Mouse (Mus musculus) testis, postnatal 14 days (tissue): Measurements from ENCODE around the gene Fam107a.
"Not testable (repeated sequence)": the region's sequence is repeated elsewhere in the genome, so short reads cannot be mapped to it uniquely, and the experiment has no call there.

ENCODE experiments used
- DNase-seq: peaks from one replicate; pipeline ENCODE4 v3.0.0; 2021; ENCODE audit warnings: low spot score

Gene Fam107a

DNA sequence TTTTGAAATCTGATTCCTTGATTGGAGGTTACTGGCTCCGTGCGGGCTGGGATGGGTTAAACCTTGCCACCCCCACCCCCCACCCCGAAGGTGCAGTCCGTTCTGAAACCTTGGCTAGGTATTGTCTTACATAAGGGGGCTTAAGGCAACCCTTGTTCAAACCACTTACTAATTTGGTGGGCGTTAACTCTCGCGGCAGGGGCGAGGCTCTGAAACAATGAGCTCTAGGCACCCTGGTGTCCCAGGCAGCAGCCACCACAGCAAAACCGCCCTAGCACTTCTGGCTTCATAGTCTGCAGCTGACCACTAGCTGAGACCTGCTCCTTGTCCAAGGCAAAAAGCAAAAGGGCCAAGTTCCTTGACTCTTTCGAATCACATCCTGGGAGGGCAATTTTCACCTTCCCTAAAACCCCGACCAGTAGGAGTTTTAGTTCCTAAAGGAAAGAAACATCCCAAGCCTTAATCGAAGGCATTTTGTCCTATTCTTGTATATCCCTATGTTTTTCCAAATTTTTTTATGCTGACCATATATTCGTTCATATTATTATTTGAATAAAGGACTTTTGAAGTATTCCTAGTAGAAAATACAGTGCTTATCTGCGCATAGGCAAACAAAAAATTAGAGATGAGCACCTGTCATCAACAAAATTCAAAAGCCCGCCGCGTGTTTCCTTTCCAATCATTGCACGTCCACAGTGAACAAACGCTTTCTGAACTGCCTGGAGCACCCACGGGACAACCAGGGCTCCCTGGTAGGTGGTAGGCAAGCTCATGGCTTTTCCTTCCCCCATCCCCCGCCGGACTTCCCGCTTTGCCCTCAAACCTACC lies 1.2 kb downstream of the Fam107a start:
- DNase-seq = no peak

DNA sequence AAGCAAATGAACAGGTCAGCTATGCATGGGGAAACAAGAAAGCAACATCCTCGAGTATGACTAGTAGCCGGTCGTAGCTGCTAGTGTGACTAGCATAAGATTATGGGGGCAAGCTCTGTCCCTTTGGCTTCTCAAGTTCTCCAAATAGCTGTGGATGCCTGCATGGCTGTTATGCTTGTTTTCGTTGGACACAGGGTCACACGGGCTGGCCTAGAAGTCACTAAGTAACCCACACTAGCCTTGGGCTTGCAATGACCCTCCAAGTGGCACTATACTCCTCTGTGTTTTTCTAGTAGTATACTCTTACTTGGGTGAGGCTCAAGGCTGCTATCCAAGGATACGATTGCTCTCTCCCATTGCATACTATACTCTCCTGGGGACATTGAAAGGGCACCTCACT lies 2.7 kb downstream of the Fam107a start:
- no peak for DNase-seq

- no peak for DNase-seq
Measured at GRCm38 (mm10) chr14:8314536-8314935, 3.3 kb downstream of the Fam107a start.

- no peak for DNase-seq
Measured at GRCm38 (mm10) chr14:8313877-8314276, 3.9 kb downstream of the Fam107a start.

DNA sequence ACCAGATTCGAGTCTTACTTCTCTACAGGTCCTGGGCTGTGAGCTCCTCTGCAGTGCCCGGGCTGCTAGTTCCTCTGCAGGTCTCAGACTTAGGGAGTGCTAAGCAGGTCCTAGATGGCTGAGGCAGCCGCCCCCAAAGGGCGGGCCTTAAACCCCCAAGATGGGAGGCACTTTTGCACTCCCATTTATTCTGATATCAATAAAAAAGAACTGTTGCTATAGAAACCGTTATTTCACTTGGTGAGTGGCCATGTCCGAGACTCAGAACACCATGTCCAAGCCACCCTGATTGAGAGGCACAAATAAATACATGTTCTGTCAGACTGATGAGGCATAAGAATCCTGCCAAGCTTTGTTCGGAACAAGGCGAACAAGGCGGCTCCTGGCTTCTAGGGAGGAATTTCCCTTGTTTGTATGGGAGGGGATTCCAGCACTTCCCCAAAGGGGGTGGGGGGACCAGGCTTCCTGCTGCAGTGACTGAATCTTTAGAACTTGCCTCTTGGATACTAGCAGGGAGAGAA lies 8.1 kb downstream of the Fam107a start:
- peak; percentile 49 for DNase-seq

- no peak for DNase-seq
Measured at GRCm38 (mm10) chr14:8308650-8309049, 9.2 kb downstream of the Fam107a start.

- no peak for DNase-seq
Measured at GRCm38 (mm10) chr14:8306884-8307283, 10.9 kb downstream of the Fam107a start.

DNA sequence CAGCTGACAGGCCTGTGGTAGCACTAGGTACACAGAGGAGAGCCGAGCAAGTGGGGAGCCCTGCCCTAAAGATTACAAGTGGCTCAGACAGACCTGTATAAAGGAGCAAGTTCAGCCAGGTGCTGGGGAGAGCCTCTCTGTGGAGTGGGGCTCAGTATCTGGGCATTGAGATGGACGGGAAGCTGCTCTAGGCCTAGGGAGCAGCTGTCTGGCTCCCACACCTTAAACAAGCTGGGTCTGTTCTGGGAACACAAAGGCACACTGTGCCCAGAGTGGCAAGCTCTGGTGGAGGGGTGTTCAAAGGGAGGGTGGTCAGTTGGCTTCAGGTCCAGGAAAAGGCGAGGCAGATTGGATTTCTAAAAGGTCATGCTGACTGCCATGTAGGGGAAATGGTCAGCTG lies 12.8 kb downstream of the Fam107a start:
- DNase-seq = no peak

DNA sequence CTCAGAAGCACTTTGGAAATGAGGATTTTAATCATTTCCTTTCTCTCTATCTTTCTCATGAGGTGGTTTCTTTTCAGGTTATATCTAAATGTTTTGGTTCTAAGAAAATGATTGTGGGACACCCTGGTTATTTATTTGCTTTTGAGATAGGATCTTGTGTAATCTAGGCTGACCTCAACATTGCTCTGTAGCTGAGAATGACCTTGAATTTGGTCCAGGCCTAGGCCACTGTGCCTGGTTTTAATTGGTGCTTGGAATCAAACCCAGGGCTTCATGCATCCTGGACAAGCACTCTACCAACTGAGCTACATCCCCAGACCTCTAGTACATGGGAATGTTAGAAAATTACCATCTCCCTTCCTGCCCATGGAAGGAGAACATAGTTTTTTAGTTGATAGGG lies 13.7 kb downstream of the Fam107a start:
- DNase-seq = no peak

DNA sequence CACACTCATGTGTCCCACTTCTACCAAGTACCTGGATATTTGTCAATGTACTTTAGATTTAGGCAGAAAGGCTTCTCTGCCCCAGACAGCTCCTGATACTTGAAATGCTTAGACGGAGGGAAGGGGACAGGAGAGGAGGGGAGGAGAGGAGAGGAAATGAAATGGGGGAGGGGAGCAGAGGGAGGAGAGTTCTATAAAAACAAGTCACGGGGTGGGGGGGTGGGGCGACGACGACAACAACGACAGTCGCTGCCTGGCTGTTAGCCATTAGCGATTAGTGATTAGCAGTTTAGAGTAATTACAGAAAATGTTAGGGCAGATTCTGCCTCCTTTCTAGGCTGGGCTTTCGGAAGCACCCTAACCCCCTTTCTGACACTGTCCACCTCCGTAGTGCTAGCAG lies 15.1 kb downstream of the Fam107a start:
- DNase-seq = no peak

GRCm38 (mm10) chr14:8300281-8300680 lies 17.5 kb downstream of the Fam107a start:
- no peak for DNase-seq

DNA sequence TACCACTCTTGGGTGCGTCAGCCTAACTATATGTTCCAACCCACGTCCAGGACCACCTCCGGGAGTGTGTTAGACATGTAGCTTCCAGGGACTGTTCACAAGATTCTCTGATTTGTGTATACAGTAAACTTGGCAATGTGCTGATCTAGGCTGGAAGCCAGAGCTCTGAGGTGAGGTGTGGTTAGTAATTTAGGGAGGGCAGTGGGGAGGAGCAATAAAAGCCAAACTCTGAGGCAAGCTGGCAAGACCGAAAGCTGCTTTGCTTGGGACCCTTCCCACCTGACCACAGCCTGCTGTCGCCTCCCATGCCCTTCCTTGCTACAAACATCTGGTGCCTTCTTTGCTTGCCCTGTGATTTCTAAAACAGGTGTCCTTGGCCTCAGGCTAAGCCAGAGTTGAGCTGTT lies 19.9 kb downstream of the Fam107a start:
- DNase-seq = no peak

GRCm38 (mm10) chr14:8294257-8294656 lies 23.6 kb downstream of the Fam107a start:
- DNase-seq = no peak

DNA sequence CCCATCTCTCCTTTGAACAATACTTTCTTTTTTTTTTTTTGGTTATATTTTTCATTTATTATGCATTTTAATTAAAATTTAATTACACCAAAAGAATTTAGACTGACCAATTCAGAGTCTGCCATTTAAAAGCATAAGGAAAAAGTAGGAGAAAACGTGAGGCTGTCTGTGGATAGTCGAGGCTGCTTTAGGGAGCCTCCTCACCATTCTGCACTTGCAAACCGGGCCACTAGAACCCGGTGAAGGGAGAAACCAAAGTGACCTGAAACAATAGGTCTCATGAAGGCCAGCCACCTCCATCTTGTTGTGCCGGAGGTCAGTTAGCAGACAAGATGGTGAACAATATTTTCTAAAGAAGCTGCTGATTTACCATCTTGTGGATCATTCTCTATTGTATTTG lies 31.2 kb downstream of the Fam107a start:
- peak; percentile 58 for DNase-seq

DNA sequence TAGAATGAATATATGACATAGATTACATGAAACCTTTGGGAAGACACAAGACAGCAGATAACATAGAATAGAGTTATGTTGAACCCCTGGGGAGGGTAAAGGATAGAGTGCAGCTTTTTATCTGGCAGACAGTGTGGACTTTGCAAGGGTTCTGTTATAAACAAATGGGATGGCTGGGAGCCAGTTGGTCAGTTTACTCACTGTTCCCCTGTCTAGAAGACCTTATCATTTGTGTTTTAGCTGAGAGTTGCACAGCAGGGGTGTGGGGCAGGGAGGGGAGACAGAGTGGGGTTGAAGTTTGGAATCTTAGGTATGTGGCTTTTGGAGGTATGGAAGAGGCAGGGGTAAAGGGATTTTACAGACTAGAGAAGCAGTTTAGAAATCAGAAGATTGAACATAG lies 34.0 kb downstream of the Fam107a start:
- no peak for DNase-seq

- DNase-seq = not testable (repeated sequence)
Measured at GRCm38 (mm10) chr14:8271281-8271680, 46.5 kb downstream of the Fam107a start.

- no peak for DNase-seq
Measured at GRCm38 (mm10) chr14:8264378-8264777, 53.4 kb downstream of the Fam107a start.

- DNase-seq = no peak
Measured at GRCm38 (mm10) chr14:8262242-8262641, 55.6 kb downstream of the Fam107a start.

DNA sequence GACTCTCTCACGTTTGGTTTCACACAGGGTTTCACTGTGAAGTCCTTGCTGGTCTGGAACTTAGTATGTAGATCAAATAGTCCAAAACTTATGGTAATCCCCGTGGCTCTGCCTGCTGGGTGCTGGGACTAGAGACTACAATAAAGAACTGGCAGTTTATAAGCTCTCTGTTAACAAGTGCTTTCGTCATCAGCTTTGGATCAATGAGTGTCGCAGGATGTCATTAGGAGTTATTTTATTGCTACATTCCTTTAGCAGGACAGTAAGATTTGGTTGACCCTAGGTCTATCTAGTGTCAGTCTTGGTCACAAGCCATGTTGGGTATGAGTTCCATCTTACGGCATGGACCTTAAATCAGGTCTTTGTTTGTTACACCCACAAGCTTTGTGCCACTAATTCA lies 57.6 kb downstream of the Fam107a start:
- no peak for DNase-seq

GRCm38 (mm10) chr14:8259166-8259565 lies 58.7 kb downstream of the Fam107a start, which contains the start of gene Acox2:
Acox2 (minus strand) TSS chr14:8259353.
- DNase-seq = no peak

- no peak for DNase-seq
Measured at GRCm38 (mm10) chr14:8258752-8259151, 59.1 kb downstream of the Fam107a start.

DNA sequence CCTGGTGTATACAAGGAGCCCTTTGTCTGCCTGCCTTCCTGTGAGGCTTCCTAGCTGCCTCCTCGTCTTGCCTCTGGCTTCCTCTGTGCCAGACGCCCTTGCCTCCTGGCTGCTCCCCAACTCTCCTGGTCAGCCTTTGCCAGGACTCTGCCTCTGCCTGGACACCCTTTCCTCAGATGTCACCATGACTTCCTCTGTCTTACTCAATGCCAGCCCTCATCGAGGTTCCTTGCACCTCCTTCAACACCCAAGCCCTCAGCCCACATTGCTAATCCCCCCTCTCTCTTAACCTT lies 59.5 kb downstream of the Fam107a start:
- peak; percentile 25 for DNase-seq

DNA sequence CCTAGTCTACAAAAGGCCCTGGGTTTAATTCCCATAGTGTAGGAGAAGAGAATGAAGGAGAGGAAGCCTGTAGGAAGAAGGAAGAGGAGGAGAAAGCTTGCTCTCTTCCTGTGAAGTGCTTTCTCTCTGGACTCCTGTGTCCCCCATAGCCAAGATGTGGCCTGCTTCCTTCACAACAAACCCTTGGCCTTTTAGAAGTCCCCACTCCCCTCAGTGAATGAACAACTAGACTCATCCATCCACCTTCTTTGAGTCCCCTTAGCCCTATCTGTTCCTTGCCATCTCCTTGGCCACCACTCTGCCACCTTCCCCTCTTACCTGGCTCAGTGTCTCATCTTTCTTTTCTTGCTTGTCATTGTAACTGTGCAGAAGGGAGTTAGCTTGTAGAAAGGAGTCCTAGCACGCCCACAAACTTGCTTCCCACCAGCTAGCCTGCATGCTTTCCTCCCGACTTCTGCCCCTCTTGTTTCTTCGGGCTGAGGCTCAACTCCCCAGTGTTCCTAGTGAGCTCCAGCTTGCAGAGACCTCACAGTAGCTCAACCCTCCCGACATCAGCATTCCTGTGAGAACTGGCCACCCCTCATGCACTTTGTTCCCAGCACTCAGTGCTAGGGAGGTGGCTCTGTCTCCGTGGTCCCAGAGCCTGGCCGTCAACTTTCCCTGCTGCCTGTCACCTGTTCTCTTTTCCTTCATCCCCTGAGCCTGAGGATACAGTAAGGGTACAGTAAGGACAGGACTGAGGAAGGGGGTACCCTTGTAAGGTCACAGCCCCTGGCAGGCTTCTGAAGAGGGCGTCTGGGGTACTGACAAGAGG lies 60.1 kb downstream of the Fam107a start:
- DNase-seq = no peak
